Mouse (Mus musculus) ES-Bruce4 (cell line): ENCODE results near the gene Ntrk2.

Experiments
- CTCF ChIP-seq: IDR thresholded peaks from one replicate; pipeline ENCODE4 v1.8.1; 2011; ENCODE audit warnings: low read depth, low read length
- EP300 ChIP-seq: IDR thresholded peaks from 2 replicates; pipeline ENCODE4 v1.6.1; 2011; ENCODE audit warnings: low read depth, low read length; ENCODE audit not compliant: insufficient read depth
- POLR2A ChIP-seq: IDR thresholded peaks from one replicate; pipeline ENCODE4 v1.8.1; 2011; ENCODE audit warnings: low read length; ENCODE audit not compliant: insufficient read depth

DNA sequence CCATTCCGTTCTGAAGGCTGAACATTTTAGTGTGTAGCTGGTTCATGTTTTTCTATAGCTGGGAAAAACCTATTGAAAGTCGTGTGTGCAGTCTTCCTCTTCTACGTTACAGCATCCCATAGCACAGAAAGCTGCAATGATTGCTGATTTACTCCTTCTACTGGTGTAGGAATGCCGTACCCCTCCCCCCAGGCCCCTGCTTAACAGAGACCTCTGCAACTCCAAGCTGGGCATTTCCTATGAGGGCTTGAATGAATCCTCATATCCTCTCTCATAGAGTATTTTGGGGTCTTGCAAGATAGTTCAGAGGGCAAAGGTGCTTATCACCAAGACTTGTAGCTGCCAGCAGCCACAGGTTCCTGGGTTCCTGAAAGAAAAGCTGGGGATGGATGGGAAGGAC lies 148.0 kb downstream of the Ntrk2 start:
- no peak for TF ChIP-seq EP300
- no peak for TF ChIP-seq CTCF
- TF ChIP-seq POLR2A: no peak
